Mouse (Mus musculus) cerebellum, postnatal 25 days (tissue): ENCODE measurements around the gene Rora.

Experiments
- DNase-seq, 2 experiments: peaks; one replicate each; pipeline ENCODE4 v3.0.0; 2021; ENCODE audit warnings: mixed read lengths in 2 of 2

Rora gene

DNA sequence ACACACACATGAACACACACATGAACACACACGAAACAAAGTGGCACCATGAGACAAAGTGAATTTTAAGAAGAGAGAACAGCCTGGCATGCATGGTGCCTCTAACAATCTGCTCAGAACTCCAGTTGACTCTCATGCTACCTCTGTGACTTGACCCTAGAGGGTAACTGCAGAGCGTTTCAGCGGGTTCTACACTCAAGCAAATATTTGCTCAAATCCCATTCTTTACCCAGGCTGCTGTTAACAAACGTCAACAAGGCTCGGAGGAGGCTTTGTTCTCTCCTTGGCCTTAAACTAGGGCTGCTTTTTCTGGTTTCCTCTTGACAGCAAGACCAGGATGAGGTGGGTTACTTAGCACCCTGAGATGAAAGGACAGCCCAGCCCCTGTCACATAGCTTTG, 305.3 kb downstream of the Rora start:
- no peak for DNase-seq

DNA sequence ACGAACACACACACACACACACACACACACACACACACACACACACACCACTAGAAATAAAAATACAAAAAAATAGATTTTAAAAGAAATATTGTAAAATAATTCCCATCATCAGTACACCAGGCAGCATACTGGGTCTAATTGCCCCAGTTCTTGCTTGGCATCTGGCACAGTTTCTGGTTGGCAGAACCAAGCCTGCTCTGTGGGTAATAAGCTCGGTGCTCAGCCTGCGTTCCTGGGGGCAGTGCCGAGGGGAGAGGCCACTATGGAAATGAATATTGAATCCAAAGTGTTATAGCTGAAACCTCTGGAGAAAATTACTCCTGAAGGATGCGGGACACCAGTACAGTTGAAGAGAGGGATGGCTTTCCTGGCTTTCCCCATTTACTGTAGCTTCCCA, 310.3 kb downstream of the Rora start:
- peak; percentile 43 to 63 for DNase-seq

DNA sequence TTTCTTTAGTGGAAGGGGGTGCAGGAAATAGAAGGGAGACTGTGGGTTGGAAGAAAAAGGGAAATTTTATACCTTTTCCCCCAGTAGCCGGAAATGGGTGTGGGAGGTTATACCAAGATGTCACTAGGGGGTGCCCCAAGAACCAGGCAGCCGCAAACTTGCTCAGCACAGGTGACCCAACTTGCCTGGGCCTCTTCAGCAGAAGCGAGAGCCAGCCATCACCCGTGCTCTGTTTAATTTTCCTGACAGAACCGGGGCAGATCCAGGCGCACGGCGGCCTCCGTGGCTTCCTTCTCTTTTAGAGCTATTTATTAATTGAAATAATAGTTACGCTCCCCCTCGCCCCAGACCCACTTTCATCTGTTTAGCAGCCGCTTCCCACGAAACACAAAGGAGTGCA, 313.0 kb downstream of the Rora start:
- peak; percentile 65 to 77 for DNase-seq

DNA sequence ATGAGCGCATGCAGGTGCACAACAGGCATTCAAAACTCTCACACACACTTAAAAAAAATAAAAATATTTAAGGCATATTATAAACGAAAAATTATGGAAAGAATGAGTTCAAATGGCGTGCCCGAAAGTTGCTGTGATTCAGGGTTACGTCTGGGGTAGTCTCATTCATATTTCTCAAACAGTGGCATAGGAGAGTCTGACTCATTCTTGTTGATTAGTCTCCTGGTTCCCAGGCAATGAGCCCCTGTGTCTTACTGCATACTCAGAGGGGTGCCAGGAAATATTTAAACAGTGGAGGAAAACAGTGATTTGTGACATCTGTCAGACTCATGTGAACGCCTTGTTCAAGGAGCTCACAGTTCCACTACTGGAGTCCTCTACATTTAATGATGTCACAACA, 316.5 kb downstream of the Rora start:
- DNase-seq: no peak

DNA sequence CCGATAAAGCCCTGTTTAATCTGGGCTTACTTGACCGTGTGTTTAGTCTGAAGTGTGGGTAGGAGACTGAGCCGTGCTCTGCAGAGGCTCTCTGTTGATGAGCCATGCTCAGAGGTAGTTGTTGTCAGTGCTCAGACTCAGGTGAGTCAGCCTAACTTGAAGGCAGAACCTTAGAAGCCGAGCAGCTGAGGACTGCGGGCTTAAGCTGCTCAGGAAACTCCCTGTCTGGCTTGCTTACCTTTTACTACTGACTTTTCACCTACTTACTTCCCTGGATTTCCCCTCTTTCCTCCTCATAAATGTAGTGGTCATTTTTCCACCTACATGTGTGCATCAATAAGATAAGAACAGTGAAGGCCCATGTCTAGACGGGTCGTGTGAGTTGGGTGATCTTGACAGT, 318.7 kb downstream of the Rora start:
- no peak for DNase-seq

DNA sequence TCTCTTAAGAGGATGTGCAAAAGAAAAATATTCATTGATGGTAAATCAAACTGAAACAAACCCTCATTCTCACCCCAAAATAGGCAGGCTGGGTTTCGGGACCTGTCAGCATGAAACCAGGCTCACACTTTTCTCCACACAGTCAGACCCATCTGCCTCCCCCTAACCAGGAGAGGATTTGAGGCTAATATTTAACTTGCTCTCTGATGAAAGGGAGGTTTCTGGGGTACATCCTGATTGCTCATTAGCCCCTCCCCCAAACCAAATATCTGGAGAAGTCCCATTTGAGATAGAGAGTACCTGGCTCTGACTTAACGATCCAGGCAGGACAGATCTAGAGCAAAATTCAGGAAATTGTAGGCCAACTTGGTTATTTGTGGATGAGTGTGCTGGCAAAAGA, 320.9 kb downstream of the Rora start:
- no peak for DNase-seq

DNA sequence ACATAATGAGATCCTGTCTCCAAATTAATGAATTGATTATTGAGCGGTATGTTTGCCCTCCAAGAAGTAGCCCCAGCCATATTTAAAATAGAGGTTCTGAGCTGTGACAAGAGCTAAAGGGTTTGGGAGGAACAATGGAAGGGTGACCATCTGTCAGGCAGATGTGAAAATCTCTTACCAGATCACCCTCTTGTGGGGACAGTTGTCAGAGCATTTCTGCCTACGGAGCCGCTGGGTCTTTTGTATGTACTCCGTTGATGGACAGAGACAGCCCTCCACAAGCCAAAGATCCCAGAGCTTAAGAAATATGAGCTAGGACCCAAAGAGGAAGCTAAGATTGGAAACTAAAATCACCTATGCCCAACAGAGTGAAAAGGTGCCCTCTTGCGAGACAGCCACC, 322.6 kb downstream of the Rora start:
- DNase-seq: no peak

DNA sequence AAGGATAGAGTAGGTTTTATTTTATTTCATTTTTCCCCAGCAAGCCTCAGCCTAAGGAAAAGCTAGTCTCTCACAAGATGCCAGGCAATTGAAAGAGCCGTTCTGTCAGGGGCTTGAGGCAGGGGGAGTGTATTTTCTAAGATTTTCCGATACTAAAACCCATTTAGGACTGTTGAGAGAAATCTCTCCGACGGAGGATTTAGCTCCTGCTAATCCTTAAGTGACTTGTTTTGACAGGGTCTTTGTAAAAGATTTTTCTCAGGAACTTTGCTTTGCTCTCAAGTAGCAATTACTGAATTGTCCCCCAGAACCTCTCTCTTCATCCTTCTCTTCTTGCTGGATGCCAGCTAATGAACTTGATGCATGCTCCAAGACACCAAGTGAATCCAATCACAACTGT, 323.3 kb downstream of the Rora start:
- DNase-seq: no peak

DNA sequence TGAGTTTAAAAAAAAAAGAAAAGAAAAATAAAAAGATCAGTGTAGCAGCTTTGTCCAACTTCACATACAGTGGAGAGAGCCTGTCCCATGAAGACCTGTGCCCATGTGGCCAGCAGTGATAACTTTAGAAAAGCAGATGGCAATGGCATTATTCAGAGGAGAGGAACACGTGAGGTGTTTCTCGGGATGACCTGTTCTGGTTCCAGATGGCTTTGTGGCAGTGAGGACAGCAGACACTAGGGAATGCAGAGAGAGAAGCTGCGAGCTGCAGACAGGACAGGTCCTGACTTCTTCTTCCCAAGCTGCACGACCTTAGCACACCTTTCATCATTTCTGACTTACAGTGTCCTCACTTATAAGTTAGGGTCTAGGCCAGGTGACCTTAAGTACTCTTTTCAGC, 325.1 kb downstream of the Rora start:
- peak; percentile 46 to 62 for DNase-seq

DNA sequence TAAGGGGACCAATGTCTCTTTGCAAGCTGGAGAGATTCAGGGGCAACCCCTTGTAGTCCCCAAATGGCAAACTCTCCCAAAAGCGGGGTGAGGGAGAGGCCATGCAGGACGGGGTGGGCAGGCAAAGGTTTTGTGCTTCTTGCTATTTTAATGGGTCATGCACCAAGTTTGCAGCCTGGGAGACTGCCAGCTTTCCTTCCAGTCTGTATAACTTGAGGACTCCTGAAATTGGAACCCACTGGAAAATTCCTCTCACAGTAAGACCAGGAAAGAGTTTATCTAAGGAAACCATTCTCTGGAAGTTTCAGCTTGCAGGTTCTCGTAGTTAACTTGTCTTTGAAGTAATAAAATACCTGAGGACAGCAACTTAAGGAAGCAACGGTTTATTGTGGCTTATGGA, 326.5 kb downstream of the Rora start:
- DNase-seq: peak in 1 of 2 experiments; percentile 42

DNA sequence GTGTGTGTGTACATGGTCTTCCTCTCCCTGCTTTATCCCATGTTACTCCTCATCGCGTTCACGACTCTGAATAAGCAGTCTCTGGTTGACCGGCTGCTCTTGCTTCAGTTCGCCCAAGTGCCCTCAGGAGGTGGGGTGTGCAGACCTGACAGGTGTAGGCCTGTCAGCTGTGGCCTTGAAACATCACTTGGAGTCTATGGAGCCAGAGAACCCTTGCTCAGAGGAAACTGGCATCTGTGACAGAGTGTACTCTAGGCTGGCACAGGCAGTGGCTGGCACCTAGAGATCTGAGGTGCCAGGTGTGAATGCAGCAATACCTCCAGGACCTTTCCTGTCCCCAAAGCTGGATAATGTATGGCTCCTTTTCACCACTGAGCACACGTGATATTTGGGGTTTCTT, 331.5 kb downstream of the Rora start:
- no peak for DNase-seq

DNA sequence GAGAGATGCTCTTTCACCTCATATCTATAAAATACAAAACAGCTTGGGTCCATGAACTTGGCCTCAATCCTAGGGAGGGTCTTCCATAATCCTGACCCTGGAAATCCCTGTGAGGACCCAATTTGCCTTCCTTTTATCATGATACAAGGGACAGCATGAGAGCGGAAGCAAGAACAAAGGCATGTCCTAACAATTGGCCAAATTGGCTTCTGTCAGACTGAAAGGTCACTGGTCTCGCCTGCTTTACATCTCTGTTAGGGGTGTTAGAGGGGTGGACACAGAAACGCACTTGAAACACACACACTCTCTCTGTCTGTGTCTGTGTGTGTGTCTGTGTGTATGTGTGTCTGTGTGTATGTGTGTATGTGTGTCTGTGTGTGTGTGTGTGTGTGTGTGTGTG, 332.2 kb downstream of the Rora start:
- no peak for DNase-seq

DNA sequence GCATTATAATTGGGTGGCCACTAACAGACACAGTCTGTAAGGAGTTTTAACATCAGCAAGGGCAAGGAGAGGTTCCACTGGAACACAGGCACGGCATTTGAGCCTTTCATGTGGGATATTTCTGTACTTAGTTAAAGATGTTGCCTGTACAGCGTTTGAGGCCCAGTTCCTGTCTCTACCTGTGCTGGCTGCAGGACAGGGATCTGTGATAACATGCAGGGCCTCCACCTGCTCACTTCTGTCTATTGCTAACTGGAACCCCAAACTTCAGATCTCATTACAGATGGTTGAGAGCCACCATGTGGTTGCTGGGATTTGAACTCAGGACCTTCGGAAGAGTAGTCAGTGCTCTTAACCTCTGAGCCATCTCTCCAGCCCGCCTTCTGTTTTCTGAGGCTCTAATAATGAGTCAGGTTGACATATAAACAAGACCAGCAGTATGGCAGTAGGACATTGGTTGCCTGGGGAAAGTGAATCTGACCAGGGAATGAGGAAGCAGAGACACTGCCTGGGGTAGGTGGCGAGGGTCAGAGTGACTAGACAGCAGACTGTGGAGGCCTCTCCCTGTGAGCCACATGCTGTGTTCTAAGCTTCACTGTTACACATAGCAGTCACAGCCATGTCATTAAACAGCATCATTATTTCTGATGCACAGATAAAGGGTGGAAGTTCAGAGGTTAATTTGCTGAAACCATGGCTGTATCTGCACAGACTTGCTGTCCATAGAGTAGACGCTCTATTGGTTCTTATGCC, 333.9 kb downstream of the Rora start:
- peak; percentile 48 to 61 for DNase-seq

DNA sequence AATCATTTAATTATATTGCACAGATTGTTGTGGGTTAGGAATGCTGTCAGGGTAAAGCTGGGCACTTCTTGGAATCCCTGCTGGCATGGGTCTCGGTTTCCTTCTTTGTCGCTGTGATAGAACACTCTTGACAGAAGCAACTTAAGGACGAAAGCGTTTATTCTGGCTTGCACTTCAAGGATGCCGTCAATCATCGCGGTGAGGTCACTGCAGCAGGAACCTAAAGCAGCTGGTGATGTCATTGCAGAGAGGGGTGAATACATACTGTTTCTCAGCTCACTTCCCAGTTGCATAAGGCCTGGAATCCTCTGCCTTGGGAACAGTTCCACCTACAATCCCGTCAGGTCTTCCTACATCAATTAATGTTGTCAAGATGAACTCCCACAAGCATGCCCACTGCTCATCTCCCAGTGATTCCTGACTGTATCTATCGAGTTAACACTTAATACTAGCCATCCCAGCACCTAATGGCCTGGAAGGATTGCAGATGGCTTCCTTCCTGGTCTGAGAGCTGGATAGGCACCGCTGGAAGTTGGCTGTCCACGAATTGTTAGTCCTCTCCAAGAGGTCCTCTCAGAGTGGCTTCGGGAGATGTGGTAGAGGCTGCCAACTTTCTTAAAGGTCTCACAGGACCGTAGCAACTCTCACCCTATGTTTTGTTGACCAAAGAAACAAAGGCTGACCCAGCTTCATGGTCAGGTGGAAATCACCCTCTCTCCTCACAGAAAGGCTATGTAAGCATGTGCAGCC, 334.8 kb downstream of the Rora start:
- no peak for DNase-seq

DNA sequence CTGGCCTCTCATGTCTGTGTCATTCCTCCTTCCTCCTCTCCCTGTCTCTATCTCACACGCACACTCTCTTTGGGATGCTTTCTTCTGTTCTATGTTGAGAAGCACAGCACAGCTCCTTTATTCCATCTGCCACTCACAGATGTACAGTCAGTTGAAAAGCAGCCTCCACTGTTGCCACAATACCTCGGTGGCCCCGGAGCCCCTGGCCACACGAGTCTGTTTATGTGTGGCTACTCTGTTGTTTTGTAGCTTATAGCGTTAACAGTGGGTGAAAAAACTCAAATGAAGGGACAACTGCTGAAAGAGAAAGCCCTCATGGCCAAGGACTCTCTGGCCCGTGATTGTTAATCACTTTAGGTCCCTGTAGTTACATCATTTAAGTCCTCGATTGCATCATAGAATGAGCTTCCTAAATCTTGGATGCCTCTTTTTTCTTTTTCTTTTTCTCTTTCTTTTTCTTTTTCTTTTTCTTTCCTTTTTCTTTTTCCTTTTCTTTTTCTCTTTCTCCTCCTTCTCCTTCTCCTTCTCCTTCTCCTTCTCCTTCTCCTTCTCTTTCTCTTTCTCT, 336.4 kb downstream of the Rora start:
- no peak for DNase-seq

DNA sequence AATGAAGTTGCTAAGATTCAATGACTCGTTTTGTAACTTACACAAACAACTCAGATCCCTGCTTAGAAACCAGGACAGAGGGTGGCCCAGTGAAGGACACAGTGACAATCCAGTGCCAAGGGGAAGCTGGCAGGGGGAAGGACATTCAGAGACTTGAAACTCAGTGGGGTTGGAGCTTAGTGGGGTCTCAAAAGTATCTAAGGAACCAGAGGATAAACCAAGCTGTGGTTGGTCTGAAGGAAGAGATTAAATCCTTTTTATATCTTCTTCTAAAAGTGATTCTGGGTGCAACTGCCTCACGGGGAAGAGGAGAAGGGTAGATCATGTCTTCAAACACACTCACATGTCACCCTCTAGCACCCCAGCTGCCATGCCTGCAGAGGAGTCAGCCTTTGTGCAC, 340.3 kb downstream of the Rora start:
- DNase-seq: no peak

DNA sequence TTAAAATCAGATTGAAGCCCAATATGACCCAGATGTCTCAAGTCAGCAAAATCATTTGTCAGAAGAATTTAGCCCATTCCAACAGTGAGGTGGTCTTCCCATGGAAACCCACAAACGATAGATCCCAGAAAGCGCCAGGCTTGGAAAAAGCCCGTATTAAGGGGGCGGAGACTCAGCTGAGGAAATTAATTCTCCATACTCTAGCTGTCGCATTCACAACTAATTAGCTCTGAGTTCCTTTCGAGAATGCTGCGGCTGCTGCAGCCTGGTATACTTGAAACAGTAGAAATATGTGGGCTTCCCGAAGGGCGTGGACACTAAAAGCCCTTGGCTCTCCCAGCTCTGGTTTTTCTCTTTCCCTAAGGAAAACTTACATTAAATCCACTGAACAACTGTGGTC, 345.4 kb downstream of the Rora start:
- no peak for DNase-seq

DNA sequence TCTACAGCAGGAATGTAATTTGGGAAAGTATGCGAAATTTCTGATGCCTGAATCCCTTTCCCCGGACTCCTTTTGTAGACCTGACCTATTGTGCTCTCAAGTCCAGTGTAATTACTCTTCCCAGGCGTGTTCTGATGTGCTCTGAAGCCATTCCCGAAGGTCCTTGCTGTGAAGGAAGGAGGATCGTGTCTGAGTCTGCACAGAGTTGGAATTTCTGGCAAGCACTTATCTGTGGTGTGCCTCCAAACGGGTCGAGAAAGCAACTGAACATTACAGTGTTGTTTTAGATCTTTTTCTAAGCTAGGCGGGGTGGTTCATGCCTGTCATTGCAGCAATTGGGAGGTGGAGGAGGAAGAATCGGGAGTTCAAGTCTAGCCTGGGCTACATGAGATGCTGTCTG, 350.9 kb downstream of the Rora start:
- no peak for DNase-seq

DNA sequence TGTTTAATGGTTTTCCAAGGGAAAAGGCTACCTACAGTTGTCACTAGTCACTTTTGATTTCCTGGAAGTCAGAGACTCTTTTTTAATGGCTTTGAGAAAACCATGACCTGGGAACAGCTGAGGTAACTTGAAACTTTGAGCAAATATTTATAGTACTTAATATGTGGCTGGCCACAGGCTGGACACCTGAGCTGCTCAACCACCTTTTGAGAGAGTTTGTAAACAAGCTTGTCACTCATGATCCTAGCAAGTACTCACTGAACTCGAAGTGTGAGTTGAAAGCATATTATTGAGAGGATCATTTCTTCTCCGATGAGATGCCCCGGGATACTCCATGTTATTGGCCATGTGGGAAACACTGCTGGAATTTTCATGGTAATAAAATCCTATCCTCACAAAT, 353.1 kb downstream of the Rora start:
- DNase-seq: no peak

DNA sequence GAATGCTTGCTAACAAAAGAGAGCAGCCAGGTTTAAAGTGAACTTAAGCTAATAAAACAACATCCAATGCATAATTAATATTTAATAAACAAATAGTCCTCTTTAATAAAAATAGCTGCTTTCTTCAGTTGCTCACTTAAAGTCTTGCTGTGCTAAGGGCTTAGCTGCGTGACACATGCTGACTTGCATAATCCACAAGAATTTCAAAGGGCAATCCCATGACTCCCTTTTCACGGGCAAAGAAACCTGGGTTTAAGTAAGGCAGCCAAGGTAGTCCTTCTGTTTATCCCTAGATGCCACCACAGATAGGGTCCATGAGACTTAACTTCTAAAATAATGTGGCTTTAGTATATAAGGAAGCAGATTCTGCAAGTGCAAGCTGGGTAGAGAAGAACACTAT, 355.1 kb downstream of the Rora start:
- DNase-seq: no peak

DNA sequence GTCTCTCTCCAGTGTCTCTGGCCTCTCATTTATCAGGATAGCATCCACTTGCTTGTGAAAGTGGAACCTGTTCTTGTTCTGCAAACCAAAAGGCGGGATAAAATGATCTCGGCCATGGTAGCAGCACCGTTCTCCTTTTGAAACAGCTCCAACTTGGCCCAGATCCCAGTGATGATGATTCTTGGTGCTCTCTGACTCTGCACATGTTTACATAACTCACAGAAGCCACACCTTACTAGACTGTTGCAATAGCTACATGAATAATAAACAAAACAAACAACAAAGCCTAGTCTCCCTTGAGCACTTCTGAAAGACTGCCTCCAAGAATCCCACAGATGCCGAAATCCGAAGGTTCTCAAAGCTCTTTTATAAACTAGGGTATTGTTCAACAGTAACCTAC, 357.3 kb downstream of the Rora start:
- peak; percentile 60 to 77 for DNase-seq

DNA sequence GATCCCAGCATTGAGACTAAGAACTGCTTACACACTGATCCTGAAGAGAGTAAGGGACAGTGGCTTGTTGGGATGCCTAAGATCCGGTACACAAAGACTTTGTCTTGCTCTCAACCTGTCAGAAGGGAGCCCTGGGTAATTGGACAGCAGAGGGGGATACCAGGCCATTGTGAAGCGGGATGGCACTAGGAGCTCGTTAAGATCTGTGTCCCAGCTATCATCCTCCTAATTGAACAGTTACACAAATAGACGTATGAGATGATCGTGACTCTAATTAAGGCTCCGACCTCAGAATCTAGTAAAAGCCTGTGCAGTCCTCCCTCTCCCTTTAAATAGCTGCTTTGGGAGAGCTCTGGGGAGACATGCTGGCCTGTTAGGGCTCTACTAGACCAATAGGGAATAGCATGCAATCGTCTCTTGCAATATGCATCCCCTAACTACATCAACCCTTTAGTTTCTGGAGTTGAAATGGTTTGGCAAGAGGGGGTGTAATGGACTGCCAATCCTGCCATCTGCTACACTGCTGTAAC, 359.7 kb downstream of the Rora start:
- DNase-seq: no peak

DNA sequence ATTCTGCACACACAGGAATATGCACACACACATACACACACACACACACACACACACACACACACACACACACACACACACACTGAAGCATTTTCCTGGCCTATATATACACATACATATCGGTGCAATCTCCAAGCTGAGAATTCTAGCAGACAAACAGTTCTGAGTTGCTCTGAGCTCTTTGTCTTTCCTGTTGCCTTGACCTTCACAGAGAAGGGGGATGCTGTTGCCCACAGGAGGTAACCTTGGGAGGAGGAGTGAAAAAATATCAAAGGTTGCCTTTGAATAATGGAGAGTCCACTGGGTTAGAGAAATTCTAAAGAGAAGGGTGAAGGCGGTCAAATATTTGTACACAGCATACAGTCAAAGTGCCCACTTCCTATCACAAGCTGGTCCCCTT, 360.6 kb downstream of the Rora start:
- no peak for DNase-seq

DNA sequence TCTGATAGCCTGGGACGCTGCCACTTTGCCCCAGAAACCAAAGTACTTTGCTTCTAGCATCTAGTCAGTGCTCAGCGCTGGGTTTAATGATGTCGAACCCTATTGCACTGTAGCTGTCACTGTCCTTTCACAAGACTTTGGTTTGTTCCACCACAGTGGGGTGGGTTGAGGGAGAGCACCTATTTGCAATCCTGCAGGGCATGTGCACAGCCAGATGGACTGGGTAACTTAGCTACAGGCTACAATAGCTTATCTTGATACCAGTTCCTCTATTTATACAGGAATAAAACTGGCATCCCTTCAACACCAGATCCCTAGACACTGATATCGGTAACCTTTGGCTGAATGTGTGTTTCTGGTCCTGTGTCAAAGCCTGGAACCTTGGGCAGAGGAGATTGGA, 366.8 kb downstream of the Rora start:
- no peak for DNase-seq
